Mouse (Mus musculus) midbrain, embryonic 13.5 days (tissue): Measurements from ENCODE around the gene Ms4a6d. TPM values are rescaled to one million over a fixed set of nuclear protein-coding genes. Genes with fewer than 3 reads are reported as not detected.
"Not testable (repeated sequence)": the region's sequence is repeated elsewhere in the genome, so short reads cannot be mapped to it uniquely, and the experiment has no call there.

Source experiments
- ATAC-seq: fragments of 200-750 bp; cut with Nextera tagmentation; 2 replicates; pipeline ENCODE4 v1.8.0; 2017; ENCODE audit warnings: mild to moderate bottlenecking, moderate TSS enrichment, moderate library complexity
- H3K27ac ChIP-seq: fragments of 300-500 bp; sonication (generic); 2 replicates; pipeline ENCODE4 v1.5.1; 2015; ENCODE audit warnings: inconsistent platforms, mild to moderate bottlenecking, moderate library complexity
- H3K27me3 ChIP-seq: fragments of 300-500 bp; sonication (generic); 2 replicates; pipeline ENCODE4 v1.6.1; 2015; ENCODE audit warnings: mild to moderate bottlenecking, inconsistent platforms
- H3K36me3 ChIP-seq: fragments of 300-500 bp; sonication (generic); 2 replicates; pipeline ENCODE4 v1.6.1; 2015; ENCODE audit warnings: mild to moderate bottlenecking, inconsistent platforms
- H3K4me1 ChIP-seq: fragments of 300-500 bp; sonication (generic); replicated peaks from 2 replicates; pipeline ENCODE4 v1.6.1; 2015; ENCODE audit warnings: inconsistent platforms
- H3K4me2 ChIP-seq: fragments of 300-500 bp; sonication (generic); replicated peaks from 2 replicates; pipeline ENCODE4 v1.6.1; 2015; ENCODE audit warnings: moderate library complexity, mild to moderate bottlenecking, inconsistent platforms
- H3K4me3 ChIP-seq: fragments of 300-500 bp; sonication (generic); replicated peaks from 2 replicates; pipeline ENCODE4 v1.5.1; 2015; ENCODE audit warnings: mild to moderate bottlenecking, inconsistent platforms
- H3K9ac ChIP-seq: fragments of 300-500 bp; sonication (generic); replicated peaks from 2 replicates; pipeline ENCODE4 v1.6.1; 2015; ENCODE audit warnings: mild to moderate bottlenecking, inconsistent platforms
- H3K9me3 ChIP-seq: fragments of 300-500 bp; sonication (generic); 2 replicates; pipeline ENCODE4 v1.6.1; 2016; ENCODE audit warnings: mild to moderate bottlenecking, inconsistent platforms
- WGBS: fragments of 180-500 bp; shearing (Covaris S2); methylation state at CpG from one replicate; pipeline ENCODE4 v1.1.7; 2015; 5-methylcytosine and 5-hydroxymethylcytosine counted together
- polyA plus RNA-seq: library from polyadenylated mRNA; unstranded; fragments of >200 nt; fragmentation: Nextera tagmentation; extraction: Ambion mirVana; gene quantifications from 2 replicates; pipeline ENCODE4 v1.2.1, GENCODE M21; 2015

Gene Ms4a6d
- polyA plus RNA-seq, 1 experiment from 2014 or later: 2.3 TPM

DNA sequence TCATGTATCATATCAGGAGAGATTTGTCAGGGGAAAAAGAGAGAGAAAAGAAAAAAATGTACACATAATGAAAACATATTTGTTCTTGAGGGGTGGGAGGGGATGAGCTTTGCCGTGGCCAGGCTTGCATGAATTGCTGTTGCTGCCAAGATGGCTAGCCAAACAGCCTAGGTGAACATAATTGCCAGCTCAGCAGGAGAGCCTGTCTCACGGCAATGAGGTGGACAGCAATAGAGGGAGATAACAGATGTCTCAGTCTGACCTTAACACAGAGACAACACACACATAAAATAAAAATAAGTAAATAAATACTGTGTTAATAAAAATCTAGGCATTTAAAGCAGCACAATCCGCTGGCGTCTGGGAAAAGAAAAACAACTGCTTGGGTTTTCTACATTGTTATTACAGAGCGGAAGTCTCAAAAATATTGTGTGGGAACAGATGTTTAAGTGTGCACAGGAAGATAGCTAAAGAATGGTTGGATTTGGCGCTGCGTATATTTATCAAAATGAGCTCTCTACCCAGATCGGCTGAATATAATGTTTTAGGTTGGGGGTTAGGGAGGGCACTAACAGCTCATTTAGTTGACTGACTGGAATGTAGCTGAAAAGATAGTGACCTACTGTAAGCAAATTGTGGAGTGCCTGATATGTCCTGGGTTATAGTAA is 9.3 kb upstream of the Ms4a6d start:
- WGBS: 82% methylated on average over 8 of the region's 8 CpGs
- no peak for ATAC-seq
- H3K27ac ChIP-seq: no peak overlapping the region
- no peak overlapping the region for H3K4me2 ChIP-seq
- no peaks in the 10 kb centered on the region for H3K9me3 ChIP-seq
- H3K4me1 ChIP-seq: no peaks in the 10 kb centered on the region
- no peaks in the 10 kb centered on the region for H3K27me3 ChIP-seq
- no peak overlapping the region for H3K4me3 ChIP-seq
- H3K36me3 ChIP-seq: no peaks in the 10 kb centered on the region
- H3K9ac ChIP-seq: no peak overlapping the region

DNA sequence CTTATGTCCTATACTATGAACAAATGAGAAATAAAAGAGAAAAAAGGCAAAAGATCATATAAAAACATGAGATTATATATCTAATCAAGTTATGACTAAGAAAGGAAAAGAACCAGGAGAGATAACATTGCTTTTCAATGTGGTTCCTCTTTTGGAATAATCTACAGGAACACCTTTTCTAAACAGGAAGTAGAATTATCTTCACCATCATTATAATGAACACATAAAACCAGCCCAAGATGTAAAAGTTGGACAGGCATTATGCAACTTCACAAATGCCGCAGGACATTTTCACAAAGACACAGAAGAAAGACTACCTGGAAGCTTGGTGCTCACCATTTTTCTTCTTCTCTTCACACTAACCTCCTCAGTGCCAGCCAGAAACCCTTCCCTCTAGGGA is 8.4 kb upstream of the Ms4a6d start:
- no peak for ATAC-seq
- WGBS: 93% methylated on average over 1 of the region's 1 CpGs
- Histone ChIP-seq H3K27ac (no peak overlapping the region), H3K36me3 (no peaks in the 10 kb centered on the region), H3K4me1 (no peaks in the 10 kb centered on the region), H3K9me3 (no peaks in the 10 kb centered on the region), H3K4me2 (no peak overlapping the region), H3K4me3 (no peak overlapping the region), H3K9ac (no peak overlapping the region), H3K27me3 (no peaks in the 10 kb centered on the region)

DNA sequence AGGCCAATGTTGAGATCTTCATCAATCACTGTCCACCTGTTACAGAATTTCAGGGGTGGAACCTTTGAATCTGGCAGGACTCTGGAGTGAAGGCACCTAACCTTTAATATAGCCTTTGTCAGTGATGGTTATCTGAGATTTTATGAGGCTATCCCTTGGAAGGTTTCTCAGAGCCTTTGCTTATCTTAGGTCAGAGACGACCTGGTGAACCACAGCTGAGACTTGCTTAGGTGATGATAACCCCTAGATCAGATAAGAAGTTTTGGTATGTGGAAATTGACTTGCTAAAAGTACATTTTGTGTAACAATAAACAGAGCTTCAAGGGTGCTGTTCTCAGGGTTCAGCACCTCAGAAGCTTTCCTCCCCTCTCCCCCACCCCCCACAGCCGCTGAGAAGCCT is 7.6 kb upstream of the Ms4a6d start:
- 71% methylated on average over 2 of the region's 2 CpGs for WGBS
- no peak overlapping the region for H3K4me3 ChIP-seq
- no peaks in the 10 kb centered on the region for H3K9me3 ChIP-seq
- no peak overlapping the region for H3K4me2 ChIP-seq
- no peak for ATAC-seq
- no peak overlapping the region for H3K9ac ChIP-seq
- no peaks in the 10 kb centered on the region for H3K27me3 ChIP-seq
- H3K27ac ChIP-seq: no peak overlapping the region
- H3K36me3 ChIP-seq: no peaks in the 10 kb centered on the region
- no peaks in the 10 kb centered on the region for H3K4me1 ChIP-seq

DNA sequence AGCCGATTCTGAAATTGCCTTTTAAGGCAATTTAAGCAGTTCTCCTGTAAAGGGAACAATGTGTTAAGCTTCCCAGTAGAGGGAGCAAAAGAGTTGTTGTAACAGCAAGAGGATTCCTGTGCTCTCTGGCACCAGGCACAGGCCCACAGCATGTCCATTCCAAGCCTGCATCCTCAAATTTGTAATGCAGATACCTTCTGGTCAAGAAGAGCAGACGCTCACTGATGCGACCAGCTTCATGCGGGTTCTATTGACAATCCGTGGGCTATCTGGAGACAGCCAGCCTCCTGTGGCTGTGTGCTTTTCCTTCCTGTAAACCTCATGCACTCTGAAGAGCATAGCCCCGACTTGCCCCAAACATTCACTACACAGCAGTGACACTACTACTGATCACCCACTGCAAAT is 6.9 kb upstream of the Ms4a6d start:
- 29% methylated on average over 6 of the region's 6 CpGs for WGBS
- Histone ChIP-seq H3K4me1 (no peaks in the 10 kb centered on the region), H3K27me3 (no peaks in the 10 kb centered on the region), H3K9ac (no peak overlapping the region), H3K4me2 (no peak overlapping the region), H3K36me3 (no peaks in the 10 kb centered on the region), H3K9me3 (no peaks in the 10 kb centered on the region), H3K27ac (no peak overlapping the region), H3K4me3 (no peak overlapping the region)
- peak; percentile 75 for ATAC-seq

DNA sequence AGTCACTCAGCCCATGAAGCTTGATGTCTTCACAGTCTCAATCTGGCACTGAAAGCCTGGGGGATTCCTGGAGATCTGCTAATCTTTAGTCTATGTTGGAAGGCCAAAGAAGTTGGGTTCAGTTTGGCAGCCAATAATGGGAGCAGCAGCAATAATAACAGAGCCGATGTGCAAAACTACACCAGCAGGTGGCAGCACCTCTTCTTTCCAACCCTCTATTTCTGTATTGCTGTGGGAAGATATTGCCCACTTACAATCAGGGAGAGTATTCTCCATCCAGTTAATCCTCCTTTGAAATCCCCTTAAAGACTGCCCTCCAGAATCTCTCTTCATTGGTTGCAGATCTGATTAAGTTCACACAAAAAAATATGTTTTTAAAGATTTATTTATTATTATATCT is 3.5 kb upstream of the Ms4a6d start:
- no peak overlapping the region for H3K9ac ChIP-seq
- H3K4me3 ChIP-seq: no peak overlapping the region
- no peaks in the 10 kb centered on the region for H3K9me3 ChIP-seq
- no peak for ATAC-seq
- no peaks in the 10 kb centered on the region for H3K4me1 ChIP-seq
- no peaks in the 10 kb centered on the region for H3K36me3 ChIP-seq
- 5% methylated on average over 1 of the region's 1 CpGs for whole genome bisulfite sequencing
- H3K27ac ChIP-seq: no peak overlapping the region
- H3K4me2 ChIP-seq: no peak overlapping the region
- H3K27me3 ChIP-seq: no peaks in the 10 kb centered on the region

DNA sequence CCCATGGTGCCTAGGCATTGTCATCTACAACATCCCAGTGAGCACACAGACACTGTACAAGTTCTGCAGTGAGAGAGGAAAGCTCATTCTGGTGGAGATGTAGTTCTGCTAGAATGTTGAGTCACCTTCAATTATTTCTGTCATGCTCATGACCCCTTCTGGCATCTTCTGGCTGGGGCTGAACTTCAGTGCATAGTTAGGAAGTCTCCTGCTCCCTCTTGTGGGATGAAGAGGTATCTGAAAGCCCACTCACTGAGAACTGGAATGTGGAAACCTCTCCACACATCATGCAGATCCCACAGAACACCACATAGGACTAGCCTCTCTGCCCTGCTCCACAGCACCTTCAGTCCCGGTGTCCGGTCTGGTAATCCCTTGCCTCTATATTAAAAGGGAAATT is 2.6 kb downstream of the Ms4a6d start:
- no peak overlapping the region for H3K4me2 ChIP-seq
- no peaks in the 10 kb centered on the region for H3K36me3 ChIP-seq
- no peaks in the 10 kb centered on the region for H3K4me1 ChIP-seq
- no peaks in the 10 kb centered on the region for H3K9me3 ChIP-seq
- 94% methylated on average over 2 of the region's 2 CpGs for WGBS
- no peak overlapping the region for H3K4me3 ChIP-seq
- no peak overlapping the region for H3K27ac ChIP-seq
- H3K9ac ChIP-seq: no peak overlapping the region
- no peaks in the 10 kb centered on the region for H3K27me3 ChIP-seq
- no peak for ATAC-seq

DNA sequence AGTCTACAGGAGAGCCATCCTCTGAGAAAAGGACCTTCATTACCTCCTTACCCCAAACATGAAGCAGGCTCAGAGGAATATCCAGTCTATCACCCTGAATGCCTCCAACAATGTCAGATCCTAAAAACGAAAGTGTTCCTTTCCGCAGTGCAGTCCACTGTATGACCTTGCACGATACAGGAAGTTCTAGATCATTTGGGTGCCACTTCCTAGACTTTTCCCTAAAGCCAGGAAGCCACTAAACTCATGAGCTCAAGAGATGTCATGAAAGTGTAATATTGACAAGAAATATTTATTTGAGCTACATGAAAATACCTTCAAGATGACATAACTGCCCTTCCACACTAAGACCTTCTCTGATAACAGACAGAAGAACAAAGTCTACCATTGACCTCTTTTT is 3.3 kb downstream of the Ms4a6d start:
- Histone ChIP-seq H3K4me1 (no peaks in the 10 kb centered on the region), H3K4me2 (no peak overlapping the region), H3K27ac (no peak overlapping the region), H3K9me3 (no peaks in the 10 kb centered on the region), H3K27me3 (no peaks in the 10 kb centered on the region), H3K4me3 (no peak overlapping the region), H3K36me3 (no peaks in the 10 kb centered on the region), H3K9ac (no peak overlapping the region)
- 91% methylated on average over 3 of the region's 3 CpGs for WGBS
- no peak for ATAC-seq

DNA sequence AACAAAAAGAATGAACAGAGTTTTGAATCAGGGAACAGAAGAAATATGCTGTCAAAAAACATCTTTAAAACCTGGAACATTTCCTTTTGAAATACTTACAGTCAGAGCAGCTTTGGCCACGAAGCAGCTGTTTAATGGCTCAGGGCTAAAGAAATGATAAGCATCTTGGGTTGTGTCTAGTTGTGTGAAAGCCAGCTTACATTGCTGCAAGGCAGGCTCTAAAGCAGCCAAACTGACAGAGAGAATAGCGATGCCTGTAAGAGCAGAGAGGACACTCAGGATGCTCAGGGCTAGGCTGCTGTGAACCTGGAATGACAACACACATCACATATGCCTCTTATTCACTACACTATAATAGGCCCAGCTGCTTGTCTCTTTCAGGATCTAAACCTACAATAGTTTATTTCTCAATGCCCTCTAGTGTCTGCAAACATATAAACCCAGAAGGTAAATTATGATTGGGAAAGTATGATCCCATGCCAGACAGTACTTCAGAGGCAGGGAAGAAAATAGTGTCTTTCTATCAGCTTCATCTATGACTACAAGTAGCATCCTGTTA is 14.7 kb downstream of the Ms4a6d start:
- Histone ChIP-seq H3K4me2 (no peak overlapping the region), H3K27ac (no peak overlapping the region), H3K4me3 (no peak overlapping the region), H3K9me3 (no peaks in the 10 kb centered on the region), H3K27me3 (no peaks in the 10 kb centered on the region), H3K9ac (no peak overlapping the region), H3K36me3 (no peaks in the 10 kb centered on the region), H3K4me1 (no peaks in the 10 kb centered on the region)
- WGBS: 69% methylated on average over 2 of the region's 2 CpGs
- ATAC-seq: no peak

DNA sequence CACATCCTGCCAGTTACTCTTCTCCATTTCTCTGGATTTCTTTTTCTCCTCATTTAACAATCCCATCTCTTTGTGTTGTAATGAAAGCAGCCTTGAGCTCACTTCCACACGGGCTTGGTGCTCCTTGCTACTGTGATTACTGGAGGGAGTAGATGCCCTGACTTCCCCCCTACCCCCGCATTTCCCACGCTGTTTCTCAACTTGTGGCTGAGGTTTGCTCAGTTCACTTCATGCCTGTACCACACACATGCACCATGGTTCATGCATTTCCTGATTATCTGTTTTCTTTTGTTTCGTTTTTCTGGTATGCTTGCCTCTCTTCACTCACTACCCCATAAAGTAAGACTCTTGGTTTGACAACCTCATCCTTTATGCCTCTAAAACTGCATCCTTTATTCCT is 15.4 kb downstream of the Ms4a6d start:
- Histone ChIP-seq H3K9ac (no peak overlapping the region), H3K4me2 (no peak overlapping the region), H3K36me3 (no peaks in the 10 kb centered on the region), H3K27me3 (no peaks in the 10 kb centered on the region), H3K4me3 (no peak overlapping the region), H3K4me1 (no peaks in the 10 kb centered on the region), H3K9me3 (no peaks in the 10 kb centered on the region), H3K27ac (no peak overlapping the region)
- 78% methylated on average over 4 of the region's 4 CpGs for WGBS
- ATAC-seq: no peak

DNA sequence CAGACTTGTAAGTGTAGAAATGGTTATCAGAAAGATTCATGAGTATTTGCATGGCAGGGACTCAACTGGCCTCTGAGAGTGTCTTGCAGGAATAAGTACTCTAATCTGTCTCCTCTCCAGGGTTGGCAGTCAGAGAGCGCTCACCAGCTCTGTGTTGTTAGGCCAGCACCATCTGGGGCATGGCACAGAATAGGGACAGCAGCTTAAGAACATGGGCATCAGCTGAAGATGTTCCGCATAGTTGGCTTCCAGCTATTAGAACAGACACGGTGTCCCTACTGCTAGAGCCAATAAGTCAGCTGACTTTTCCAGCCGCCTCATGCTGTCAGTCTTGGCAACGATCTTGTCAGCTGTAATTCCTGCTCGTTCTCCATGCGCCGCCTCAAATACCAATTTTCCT is 29.7 kb downstream of the Ms4a6d start:
- H3K27me3 ChIP-seq: no peaks in the 10 kb centered on the region
- no peaks in the 10 kb centered on the region for H3K4me1 ChIP-seq
- H3K36me3 ChIP-seq: no peaks in the 10 kb centered on the region
- H3K4me3 ChIP-seq: no peak overlapping the region
- no peak overlapping the region for H3K27ac ChIP-seq
- H3K4me2 ChIP-seq: no peak overlapping the region
- ATAC-seq: no peak
- H3K9ac ChIP-seq: no peak overlapping the region
- WGBS: 84% methylated on average over 8 of the region's 8 CpGs
- no peaks in the 10 kb centered on the region for H3K9me3 ChIP-seq

DNA sequence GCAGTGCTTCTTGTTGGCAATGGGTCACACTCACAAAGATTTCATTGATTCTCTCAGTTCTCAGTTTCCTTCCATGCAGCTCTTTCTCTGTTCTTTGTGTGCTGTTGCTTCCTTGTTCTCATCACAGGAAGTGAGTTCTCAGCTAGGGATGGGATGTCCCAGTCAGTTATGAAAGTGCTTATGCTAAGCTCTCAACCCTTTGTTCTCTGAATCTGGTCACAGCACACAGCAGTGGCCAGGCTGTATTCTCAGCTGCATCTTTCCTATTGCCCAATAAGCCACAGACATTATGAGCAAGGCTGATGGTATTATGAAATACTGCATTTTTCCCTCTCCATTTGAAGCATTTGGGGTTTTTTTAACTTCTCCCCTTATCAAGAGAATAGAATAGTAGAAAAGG is 45.1 kb downstream of the Ms4a6d start:
- not testable (repeated sequence) for H3K4me3 ChIP-seq, H3K9me3 ChIP-seq, H3K27ac ChIP-seq, H3K4me1 ChIP-seq, H3K36me3 ChIP-seq, H3K9ac ChIP-seq, H3K27me3 ChIP-seq, H3K4me2 ChIP-seq, ATAC-seq

DNA sequence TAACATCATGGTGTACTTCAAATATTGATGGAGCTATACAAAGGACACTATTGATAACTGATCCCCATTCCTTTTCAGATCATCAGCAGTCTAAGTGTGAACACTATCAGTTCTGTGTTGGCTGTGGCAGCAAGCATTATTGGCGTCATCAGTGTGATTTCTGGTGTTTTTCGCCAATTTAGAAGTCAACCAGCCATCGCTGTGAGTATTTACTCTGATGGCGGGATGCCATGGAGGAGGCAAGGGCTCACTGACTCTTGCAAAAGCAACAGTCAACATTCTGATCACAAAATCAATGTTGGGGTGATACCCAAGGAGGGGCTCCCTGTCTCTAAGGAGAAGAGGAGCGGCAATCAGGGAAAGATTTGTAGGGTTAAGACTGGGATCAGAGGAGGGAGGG is 49.9 kb downstream of the Ms4a6d start:
- no peak overlapping the region for H3K4me3 ChIP-seq
- H3K9ac ChIP-seq: no peak overlapping the region
- no peaks in the 10 kb centered on the region for H3K27me3 ChIP-seq
- no peaks in the 10 kb centered on the region for H3K36me3 ChIP-seq
- 93% methylated on average over 5 of the region's 5 CpGs for WGBS
- no peaks in the 10 kb centered on the region for H3K4me1 ChIP-seq
- H3K27ac ChIP-seq: no peak overlapping the region
- H3K4me2 ChIP-seq: no peak overlapping the region
- no peak for ATAC-seq
- H3K9me3 ChIP-seq: no peaks in the 10 kb centered on the region

DNA sequence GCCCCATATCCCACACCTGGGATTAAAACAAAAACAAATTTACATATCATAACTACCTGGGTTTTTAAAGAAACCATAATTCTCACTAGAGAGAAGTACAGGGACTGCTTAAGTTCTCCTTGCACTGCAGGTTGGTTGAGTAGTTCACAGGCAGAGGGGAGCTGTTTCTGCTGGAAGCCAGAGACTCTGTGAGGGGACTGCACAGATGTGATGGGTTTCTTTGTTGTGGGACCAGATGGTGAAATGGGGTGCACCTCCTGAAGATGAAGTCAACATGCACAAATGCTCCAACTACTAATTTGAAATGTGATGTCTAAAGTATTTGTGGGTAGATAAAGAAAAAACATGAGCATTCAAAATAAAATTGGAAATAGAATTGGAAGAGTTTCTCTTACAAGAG is 56.7 kb downstream of the Ms4a6d start:
- Histone ChIP-seq H3K4me3 (no peak overlapping the region), H3K9me3 (no peaks in the 10 kb centered on the region), H3K27me3 (no peaks in the 10 kb centered on the region), H3K36me3 (no peaks in the 10 kb centered on the region), H3K9ac (no peak overlapping the region), H3K27ac (no peak overlapping the region), H3K4me1 (no peaks in the 10 kb centered on the region), H3K4me2 (no peak overlapping the region)
- ATAC-seq: no peak
